Mouse (Mus musculus) left cerebral cortex, postnatal 10 days (tissue): Measurements from ENCODE around the gene Tenm2. TPM values are rescaled to one million over a fixed set of nuclear protein-coding genes. Genes with fewer than 3 reads are reported as not detected.

Experiments
- DNase-seq, 2 experiments: peaks; one replicate each; pipeline ENCODE4 v3.0.0; 2021 to 2022; ENCODE audit warnings: low spot score in 2 of 2, mixed read lengths in 1 of 2; ENCODE audit errors: extremely low spot score in 1 of 2
- intact Hi-C: fragments of 180-260 bp; cut with DNase I; formaldehyde crosslinking; loops from one replicate; pipeline ENCODE4 v1.15.1; 2025
- total RNA-seq, 2 experiments: library from RNA; stranded (reverse); gene quantifications; 2 replicates each; pipeline ENCODE4 v1.2.3; 2021

Gene Tenm2
- total RNA-seq, 2 experiments from 2014 or later: 112 to 116 TPM

DNA sequence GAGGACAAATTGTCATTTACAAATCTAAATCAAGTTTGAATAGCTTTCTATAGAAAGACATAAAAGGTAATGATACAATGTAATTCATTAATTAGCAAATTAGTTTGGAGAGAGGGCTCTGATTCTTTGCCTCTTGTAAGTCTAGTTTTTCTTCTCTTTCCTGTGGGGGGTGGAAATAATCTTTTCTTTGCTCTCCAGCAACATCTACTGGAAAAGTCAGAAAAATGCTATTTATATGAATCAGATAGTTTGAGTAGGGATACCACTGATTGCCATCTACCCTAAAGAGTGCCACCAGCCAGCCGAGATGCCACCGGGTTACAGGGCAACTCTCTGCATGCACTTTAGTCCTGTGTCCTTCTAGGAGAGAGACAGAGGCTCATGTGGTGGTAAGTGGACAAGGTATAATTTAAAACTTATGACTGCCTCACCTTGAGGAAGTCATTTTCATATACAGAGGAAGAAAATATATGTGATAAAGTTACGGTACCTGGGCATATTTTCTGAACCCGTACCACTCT is 560.8 kb downstream of the Tenm2 start:
- intact Hi-C loops: loop anchor here (5.0 to 10.0 kb wide), 3 partner anchors 210 to 562 kb away; partner anchors contain the start of gene Tenm2
- DNase-seq: no peak

DNA sequence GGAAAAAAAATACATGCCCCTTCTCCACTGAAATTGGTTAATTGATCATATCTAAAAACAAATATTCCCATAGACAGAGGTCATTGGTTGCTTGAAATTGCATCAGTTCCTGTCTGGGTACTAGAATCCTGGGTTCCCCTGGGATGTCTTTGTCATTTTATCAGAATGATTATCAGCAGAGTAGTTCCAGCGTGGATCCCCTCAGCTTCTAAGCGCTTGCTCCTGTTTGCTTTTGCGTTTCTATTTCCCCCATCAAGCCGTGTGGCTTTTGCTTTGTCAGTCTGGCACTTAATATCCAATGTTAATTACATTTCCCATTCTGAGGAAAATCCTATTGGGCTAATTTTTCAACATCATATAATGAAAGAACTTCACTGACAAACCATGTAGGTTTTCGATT is 561.6 kb downstream of the Tenm2 start:
- intact Hi-C loops: loop anchor here (10.0 kb wide), 1 partner anchor 209 kb away; no protein-coding TSS in a partner anchor

DNA sequence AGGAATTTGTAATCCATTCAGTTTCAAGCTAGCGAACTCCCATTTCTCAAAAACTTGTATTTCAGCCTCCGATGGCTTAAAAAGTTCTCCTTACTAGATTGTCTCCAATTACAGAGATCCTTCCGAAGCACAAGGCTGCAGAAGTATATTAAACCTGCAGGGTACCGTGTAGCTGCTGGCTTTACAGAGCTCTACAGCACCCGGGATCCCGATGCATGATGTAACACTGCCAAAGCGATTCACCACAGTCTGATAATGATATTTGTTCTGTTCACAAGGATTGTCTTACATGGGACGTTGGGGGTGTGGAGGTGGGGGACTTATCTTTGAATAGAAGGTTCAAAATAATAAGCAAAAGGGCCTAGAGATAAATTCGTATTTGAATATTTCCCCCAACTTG is 564.6 kb downstream of the Tenm2 start:
- intact Hi-C loops: loop anchor here (10.0 kb wide), 1 partner anchor 206 kb away; no protein-coding TSS in a partner anchor
- no peak for DNase-seq

More for the DNA sequence above, 561.6 kb downstream of the Tenm2 start:
- DNase-seq: no peak

DNA sequence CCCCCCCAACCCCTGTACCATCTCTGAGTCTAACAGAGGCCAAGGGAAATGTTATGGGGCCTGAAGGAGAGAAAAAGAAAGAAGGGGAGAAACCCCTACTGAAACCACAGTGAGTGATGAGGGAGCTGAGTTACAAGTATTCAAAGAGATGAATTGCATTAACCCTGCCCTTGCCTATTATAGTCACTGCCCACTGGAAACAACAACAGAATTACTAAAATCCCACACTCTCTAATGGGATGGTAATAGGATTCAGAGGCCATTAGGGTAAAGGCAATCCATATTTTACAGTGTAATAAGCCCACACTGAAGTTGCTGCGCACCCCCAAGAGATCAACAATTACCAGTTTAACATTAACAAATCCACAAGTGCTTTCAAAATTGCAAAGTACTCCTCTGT is 571.7 kb downstream of the Tenm2 start:
- no peak for DNase-seq
- intact Hi-C loops: no loop called here

DNA sequence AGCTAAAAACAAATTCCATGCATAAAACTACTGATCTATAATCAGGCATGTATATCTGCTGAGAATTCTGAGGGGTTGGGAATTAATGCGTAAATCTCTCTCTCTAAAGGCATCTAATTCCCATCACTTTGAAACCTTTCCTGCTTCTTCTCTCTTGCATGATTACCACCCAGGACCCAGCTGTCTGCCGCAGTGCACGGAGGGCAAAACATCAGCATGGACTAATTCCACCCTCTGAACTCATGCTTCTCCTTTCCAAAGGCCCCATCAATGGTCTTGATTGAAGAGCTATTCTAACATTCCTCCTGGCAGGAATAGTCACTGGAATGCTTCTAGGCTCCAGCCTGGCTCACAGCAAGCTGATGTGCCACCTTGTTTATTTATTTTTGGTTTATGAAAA is 572.2 kb downstream of the Tenm2 start:
- intact Hi-C loops: no loop called here
- no peak for DNase-seq

DNA sequence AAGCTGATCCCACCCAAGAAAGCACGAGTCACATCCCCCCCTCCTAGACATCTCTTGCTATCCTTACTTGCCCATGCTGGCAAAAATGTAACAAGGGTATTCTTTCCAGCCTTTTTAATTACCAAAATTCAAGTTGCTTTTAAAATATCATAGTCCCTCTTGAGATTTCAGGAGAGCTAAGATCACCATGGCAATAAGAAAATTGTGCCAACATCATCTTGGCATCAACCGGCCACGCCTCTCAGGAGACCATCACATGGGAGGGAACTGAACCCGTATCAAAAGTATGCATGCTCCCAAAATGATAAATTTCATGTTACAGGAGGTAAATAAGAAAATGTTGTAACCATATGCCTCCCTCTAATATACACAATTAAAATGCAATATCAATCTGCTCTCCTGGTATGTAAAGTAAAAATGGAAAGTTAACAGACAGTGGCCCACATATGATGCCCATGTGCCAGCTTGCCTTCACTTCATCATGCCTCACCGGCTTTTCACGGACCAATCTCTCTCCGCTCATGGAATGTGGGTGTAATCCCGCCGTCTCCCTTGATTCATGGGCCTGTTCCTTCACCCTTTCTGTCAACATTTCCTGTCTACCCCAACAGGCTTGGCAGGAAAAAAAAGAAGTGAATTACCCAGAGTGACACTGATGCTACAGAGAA is 582.0 kb downstream of the Tenm2 start:
- DNase-seq: peak in 1 of 2 experiments; percentile 43
- intact Hi-C loops: no loop called here

DNA sequence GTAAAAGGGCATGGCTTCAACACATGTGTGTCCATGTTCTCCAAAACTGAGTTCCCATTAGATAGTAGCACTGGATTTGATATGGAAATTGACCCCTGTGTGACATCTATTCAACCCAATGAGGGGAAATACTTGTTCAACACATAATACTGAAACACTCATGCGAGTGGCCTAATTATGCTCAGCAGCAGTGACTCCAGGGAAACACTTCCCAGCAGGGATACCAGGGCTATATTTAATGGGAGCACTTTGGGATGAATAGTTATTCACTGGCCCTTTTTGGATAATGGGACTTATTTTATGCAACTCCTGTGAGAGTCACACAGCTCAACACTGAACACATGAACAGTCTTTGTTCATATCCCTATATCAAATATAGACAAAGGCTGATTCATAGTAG is 588.6 kb downstream of the Tenm2 start:
- no peak for DNase-seq
- intact Hi-C loops: no loop called here

DNA sequence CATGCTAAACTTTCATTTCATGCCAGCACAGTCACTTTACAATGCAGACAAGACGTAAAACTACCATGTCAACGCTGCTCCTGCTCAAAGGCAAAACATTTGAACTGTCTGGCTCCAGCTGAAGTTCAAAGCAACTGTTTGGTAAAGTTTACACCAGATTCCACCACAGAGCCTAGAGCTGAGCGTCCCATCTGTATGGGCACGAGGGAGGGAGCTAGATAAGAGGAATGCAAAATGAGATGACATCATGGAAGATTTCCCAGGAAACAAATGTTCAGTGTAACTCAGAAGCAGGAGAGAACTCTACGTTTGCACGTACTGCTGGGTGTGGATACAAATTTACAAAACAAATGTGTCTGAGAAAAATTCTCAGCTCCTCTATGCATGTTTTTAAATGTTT is 600.7 kb downstream of the Tenm2 start:
- no peak for DNase-seq
- intact Hi-C loops: no loop called here

DNA sequence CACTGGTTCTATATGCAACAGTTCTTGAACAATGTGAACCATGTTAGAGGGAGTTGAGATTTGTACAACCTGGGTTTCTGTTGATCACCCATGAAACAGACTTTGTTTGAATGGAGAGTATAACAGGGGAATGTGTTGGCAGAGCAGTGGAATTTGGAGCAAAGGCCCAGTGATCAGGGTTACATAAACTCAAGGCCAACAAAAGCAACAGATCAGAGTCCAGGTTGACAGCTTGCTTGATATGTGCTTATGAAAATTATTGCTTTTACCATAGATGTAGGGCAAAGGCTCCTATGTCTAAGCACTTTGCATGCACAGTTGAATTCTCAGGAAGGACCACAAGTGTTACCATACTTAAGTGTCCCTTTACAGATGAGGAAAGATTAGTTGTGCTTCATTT is 603.6 kb downstream of the Tenm2 start:
- intact Hi-C loops: no loop called here
- DNase-seq: no peak

DNA sequence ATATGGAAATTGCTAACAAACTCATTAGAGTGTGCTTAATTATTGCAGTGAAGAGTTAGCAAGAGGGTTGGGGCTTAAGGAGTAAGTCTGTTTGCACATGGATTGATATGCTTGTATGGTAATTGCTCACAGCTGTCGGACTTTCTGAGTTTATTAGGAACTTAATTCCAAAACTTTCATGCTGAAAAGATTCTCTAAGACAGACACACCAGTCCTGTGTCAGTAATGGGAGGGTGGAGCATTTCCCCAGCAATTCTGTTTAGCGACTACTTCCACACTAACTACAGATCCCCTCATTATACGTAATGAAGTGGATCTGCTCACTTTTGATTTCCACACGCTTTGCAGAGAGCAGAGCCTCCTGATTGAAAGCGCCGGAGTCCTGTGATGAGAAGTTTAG is 622.0 kb downstream of the Tenm2 start:
- intact Hi-C loops: no loop called here

DNA sequence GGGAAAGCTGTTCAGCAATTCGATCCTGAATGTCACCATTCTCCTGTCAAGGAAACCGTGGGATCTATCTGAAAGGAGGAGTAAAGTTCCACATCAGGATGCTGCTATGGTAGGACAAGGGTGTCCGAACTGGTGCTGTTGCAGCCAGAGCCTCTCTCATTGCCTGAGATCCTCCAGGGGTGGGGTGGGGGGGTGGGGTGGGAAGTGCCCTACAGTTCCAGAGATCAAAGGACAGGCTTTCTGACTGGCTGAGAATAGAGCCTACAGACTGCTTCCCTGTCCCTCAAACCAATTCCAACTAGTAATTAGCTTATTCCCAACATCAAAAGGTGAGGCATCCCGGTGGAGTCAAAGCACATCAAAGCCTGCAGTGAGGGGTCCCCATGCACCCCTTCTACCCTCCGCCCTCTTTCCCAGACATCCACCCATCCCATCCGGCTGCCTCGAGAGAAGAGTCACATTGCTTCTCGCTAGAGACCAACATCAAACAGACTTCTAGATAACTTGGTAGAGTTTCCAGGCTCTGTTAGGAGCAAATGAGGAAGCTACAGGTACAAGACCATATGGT is 630.9 kb downstream of the Tenm2 start:
- DNase-seq: no peak
- intact Hi-C loops: no loop called here

More for the DNA sequence above, 622.0 kb downstream of the Tenm2 start:
- no peak for DNase-seq

DNA sequence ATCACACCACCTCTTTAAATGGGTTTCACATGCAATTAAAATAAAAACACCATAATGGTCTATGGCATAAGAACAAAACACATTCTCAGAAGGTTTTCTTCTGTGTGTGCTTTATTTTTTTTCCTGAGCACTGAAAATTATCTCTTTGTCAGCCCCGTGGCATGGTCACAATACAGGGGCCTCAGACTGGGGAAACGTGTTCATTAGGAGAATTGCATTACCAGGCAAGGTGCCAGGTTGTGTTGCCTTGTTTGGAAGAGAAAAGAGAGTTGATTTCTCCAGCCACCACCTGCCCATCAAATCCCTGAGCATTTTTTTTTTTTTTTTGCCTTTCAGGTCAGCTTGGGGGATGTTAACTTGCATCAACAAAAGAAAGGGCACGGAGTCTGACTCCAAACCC is 631.5 kb downstream of the Tenm2 start:
- intact Hi-C loops: no loop called here
- no peak for DNase-seq

DNA sequence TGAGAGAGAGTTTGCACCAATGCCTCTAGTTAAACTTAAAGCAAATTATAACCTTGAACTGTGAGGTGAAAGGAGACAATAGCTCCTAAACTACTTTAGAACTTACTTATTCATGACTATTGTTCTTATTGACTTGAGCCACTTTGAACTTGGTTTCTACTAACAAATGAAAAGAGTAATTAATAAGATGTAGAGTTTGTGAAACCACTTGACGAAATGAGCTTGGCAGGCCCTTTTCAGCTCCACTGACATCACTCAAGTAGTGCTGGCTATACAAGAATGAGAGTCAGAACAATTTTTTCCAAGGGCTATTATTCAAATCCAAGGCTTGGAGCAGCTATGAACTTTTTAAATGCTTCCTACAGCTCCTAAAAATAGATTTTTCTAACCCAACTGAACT is 643.3 kb downstream of the Tenm2 start:
- no peak for DNase-seq
- intact Hi-C loops: no loop called here

DNA sequence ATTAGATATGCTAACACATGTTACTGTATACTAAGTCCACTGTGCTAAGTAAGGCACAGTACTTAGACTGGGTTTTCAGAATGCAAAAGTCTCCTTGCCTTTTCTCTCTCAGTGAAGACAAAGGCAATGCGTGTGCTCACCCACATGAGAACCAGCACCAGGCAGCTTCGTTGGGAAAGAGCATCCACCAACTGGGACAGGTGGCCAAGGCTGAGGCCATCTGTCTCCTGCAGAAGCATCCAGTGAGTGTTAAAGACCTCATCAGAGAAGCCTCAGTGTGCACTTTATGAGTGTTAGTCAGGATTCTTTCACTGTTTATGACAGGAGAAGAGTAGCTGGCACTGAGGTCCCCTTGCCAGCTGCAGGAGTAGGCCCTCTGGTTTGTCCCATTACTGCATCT is 669.6 kb downstream of the Tenm2 start:
- intact Hi-C loops: no loop called here
- DNase-seq: no peak

DNA sequence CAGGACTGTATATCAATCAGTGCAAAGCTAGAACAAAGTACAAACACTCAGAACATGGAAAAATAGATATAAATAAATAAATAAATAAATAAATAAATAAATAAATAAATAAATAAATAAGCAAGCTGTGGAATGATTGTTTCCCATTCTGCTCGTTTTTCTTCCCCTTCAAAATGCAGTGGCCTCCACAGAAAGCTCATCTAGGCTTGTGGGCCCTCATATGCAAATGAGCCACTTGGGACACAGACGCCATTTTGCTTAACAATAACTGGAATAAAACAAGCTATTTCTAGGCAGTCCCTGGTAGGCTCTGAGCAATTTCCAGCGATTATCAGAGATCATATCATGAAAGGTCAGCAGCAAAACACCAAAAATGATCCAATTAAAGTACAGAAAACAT is 672.9 kb downstream of the Tenm2 start:
- intact Hi-C loops: no loop called here
- DNase-seq: no peak

DNA sequence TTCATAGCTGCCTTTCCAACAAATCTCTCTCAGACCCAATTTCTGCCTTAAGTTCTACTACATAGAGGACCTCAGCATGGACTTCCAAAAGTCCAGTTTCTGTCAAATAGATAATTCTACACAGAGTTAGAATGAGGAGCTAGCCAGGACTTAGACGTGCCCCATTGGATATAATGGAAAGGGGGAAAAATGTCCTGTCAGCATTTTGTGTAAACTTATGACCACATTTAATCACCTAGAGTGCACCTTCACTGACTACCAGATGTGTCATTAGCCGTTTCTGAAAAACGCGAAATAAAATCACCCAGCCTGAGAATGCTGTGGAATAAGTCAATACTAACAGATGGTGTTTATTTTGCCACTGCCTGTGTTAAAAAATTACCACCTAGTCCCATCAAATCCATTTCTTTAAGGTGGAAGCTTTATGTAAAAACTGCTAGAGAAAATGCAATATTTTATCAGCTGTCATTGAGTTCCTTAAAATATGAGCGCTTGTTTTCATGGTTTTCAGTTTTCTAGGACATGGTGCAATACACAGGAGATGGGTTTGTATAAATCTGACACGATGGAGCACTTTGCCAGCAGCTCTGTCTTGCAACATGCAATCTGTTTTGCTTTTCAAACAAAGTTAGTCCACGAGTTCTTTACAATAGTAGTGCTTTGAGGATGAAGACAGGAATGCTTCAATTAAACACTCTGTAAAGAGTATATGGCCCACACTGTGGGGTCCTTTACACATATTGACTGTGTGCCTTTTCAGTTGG is 674.8 kb downstream of the Tenm2 start:
- no peak for DNase-seq
- intact Hi-C loops: no loop called here

DNA sequence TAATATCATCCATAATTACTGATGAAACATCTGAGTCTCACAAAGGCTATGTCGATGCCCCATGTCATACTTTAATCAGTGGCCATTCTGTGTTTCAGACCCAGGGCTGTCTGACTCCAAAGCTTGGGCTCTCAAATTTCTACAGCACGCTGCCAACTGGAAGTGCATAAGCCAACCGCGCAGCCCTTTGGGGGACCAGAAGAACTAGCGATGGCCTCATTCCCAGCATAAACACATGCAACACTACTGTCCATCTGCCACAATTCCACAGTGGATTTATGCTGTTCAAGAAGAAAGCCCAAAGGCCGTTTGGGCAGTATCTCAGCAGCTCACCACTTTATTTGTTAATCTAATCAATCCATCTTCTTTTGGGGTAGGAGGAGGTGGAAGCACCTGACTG is 678.4 kb downstream of the Tenm2 start:
- intact Hi-C loops: no loop called here

DNA sequence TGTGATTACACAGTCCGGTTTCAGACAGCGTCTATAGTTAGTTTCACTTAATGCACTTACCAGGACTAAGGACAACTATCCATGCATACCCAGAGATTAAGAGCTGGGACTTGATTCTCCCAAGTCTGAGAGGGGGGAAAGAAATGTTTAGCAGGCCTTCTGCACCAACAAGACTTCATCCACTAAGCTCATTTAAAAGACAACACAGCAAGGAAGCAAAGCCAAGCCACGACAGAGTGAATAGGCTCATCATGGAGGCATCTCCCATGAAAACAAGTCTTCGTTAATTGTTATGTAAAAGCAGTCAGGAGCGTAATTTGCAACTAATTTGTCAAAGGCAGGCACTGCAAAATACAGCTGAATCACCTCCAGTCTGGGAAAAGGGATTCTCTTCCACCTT is 682.5 kb downstream of the Tenm2 start:
- no peak for DNase-seq
- intact Hi-C loops: no loop called here

More for the DNA sequence above, 678.4 kb downstream of the Tenm2 start:
- no peak for DNase-seq

DNA sequence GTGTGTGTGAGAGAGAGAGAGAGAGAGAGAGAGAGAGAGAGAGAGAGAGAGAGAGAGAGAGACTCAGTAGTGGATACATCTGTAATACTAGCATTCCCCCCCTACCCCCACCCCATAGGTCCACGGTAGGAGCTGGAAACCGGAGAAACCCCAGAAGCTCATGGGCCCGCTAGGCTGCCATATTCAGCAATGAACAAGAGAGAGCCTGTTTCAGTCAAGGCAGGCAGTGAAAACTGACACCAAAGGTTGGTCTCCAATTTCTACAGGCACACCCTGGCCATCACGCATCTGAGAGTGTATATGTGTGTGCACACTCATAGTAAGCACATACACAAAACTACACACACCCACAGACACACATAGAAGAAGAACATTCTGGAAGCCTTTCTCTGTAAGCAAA is 685.1 kb downstream of the Tenm2 start:
- intact Hi-C loops: no loop called here
- no peak for DNase-seq
